Comparison of ENCODE assay signal across 14 mouse cellular contexts in the genomic region with DNA sequence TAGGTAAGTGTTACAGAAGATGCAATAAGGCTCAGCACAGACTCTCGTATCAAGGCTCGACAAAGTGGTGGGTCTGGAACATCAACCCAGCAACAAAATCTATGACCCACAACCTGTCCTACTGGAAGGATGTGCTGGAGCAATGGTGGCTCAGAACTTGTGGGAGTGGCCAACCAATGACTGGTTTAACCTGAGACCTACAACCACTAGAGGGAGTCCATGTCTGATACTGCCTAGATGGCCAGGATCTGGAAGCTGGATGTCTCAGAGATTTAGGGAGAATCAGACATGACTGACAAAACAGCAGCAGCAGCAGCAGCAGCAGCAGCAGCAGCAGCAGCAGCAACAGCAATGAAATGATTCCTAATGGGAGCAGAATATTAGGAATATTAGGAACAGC. TPM values are rescaled to one million over a fixed set of nuclear protein-coding genes. Genes with fewer than 3 reads are reported as not detected.
DNase-seq lines count a peak whose midpoint lies in the region; ATAC-seq and TF ChIP-seq lines count a peak whose summit lies in the region.
"Had no signal": no experiment of that assay in that cellular context is flagged by ENCODE, and none has a peak within 500 bp of the region (broad histone marks: within the 10 kb centered on the region; RNA-seq: fewer than 3 reads in every experiment).

No protein-coding gene starts in this region.

- H3K4me3 ChIP-seq in kidney, postnatal 0 days (replicated peaks; ENCODE audit: low read depth, low read length) = no peak overlapping the region
- H3K4me3 ChIP-seq in kidney, embryonic 14.5 days (ENCODE audit: low read length) = no peak overlapping the region
- H3K4me3 ChIP-seq: intestine, embryonic 15.5 days; stomach, embryonic 15.5 days had no signal

- H3K4me2 ChIP-seq in kidney, postnatal 0 days (ENCODE audit: low read length) = no peak overlapping the region
- H3K4me2 ChIP-seq in kidney, embryonic 14.5 days (replicated peaks; ENCODE audit: low read depth, low read length) = no peak overlapping the region
- H3K4me2 ChIP-seq: intestine, embryonic 15.5 days; stomach, embryonic 15.5 days had no signal

- WGBS in kidney, postnatal 0 days = 73% methylated on average over 2 of the region's 2 CpGs
- 85% methylated on average over 2 of the region's 2 CpGs for WGBS in kidney, embryonic 14.5 days

- no peak overlapping the region for H3K27ac ChIP-seq in kidney, postnatal 0 days
- no peak overlapping the region for H3K27ac ChIP-seq in kidney, embryonic 14.5 days (ENCODE audit: low read depth, low read length)
- H3K27ac ChIP-seq: intestine, embryonic 15.5 days; stomach, embryonic 15.5 days had no signal

- H3K9ac ChIP-seq in kidney, postnatal 0 days (ENCODE audit: low read depth, low read length) = no peak overlapping the region
- H3K9ac ChIP-seq in kidney, embryonic 14.5 days (ENCODE audit: low read depth, low read length) = no peak overlapping the region
- H3K9ac ChIP-seq: intestine, embryonic 15.5 days; stomach, embryonic 15.5 days had no signal

- no peaks in the 10 kb centered on the region for H3K27me3 ChIP-seq in kidney, postnatal 0 days (ENCODE audit: insufficient read depth, low read length)
- H3K27me3 ChIP-seq in kidney, embryonic 14.5 days (ENCODE audit: control insufficient read depth, insufficient read depth, low read length) = no peaks in the 10 kb centered on the region
- H3K27me3 ChIP-seq: intestine, embryonic 15.5 days; stomach, embryonic 15.5 days had no signal

- peak; percentile 36 for DNase-seq in CD4-positive, CD25-positive, alpha-beta regulatory T cell, adult 2 months (ENCODE audit: low read depth, low spot score)
- peak; percentile 33 for DNase-seq in kidney, postnatal 0 days (ENCODE audit: low spot score)
- DNase-seq in NIH3T3 (ENCODE audit: low read depth) = peak; percentile 60
- DNase-seq in lung, postnatal 25 days (ENCODE audit: low spot score) = peak; percentile 23
- no peak for DNase-seq in thymus, adult 18-20 months
- DNase-seq: cerebellum, adult 8-10 months; gastrocnemius, postnatal 14 days had no signal

- peak; percentile 65 for TF ChIP-seq CTCF in kidney, postnatal 0 days (IDR thresholded peaks at IDR 0.05; ENCODE audit: low read depth)

- H3K36me3 ChIP-seq in kidney, postnatal 0 days (ENCODE audit: insufficient read depth, low read length) = no peaks in the 10 kb centered on the region
- H3K36me3 ChIP-seq in kidney, embryonic 14.5 days (ENCODE audit: control insufficient read depth, insufficient read depth, low read length) = no peaks in the 10 kb centered on the region
- H3K36me3 ChIP-seq: intestine, embryonic 15.5 days; stomach, embryonic 15.5 days had no signal

- no peaks in the 10 kb centered on the region for H3K9me3 ChIP-seq in kidney, postnatal 0 days (replicated peaks; ENCODE audit: low read length)
- H3K9me3 ChIP-seq in kidney, embryonic 14.5 days (ENCODE audit: control insufficient read depth, low read length) = no peaks in the 10 kb centered on the region
- H3K9me3 ChIP-seq: intestine, embryonic 15.5 days; stomach, embryonic 15.5 days had no signal

- H3K4me1 ChIP-seq in kidney, postnatal 0 days (replicated peaks; ENCODE audit: insufficient read depth, low read length) = no peaks in the 10 kb centered on the region
- H3K4me1 ChIP-seq in kidney, embryonic 14.5 days (ENCODE audit: control insufficient read depth, insufficient read depth, low read length) = no peaks in the 10 kb centered on the region
- H3K4me1 ChIP-seq: intestine, embryonic 15.5 days; stomach, embryonic 15.5 days had no signal

- no peak for ATAC-seq in CD4-positive, CD25-positive, alpha-beta regulatory T cell, adult 4 months
- no peak for ATAC-seq in kidney, postnatal 0 days (replicated peaks; ENCODE audit: low FRiP score, low read depth)
- no peak for ATAC-seq in kidney, embryonic 14.5 days (ENCODE audit: low FRiP score, low TSS enrichment)
- ATAC-seq in inflammation-experienced regulatory T-cells, adult 6 months = no peak
- ATAC-seq: intestine, embryonic 15.5 days had no signal

RNA-seq across cellular contexts. Expression of a gene that starts 4.6 kb away (rescaled TPM):
- not detected for polyA plus RNA-seq in CD4-positive, CD25-positive, alpha-beta regulatory T cell, adult 4 months (2017; shearing (Covaris generic))
- polyA plus RNA-seq in kidney, postnatal 0 days (2015; fragmentation: Nextera tagmentation; extraction: Ambion mirVana) = 65.2 and 69.2 TPM in 2 replicates
- polyA plus RNA-seq in kidney, embryonic 14.5 days (2014; fragmentation: Nextera tagmentation; extraction: Ambion mirVana) = 2.4 and 4.2 TPM in 2 replicates
- polyA plus RNA-seq in inflammation-experienced regulatory T-cells, adult 6 months (2017; shearing (Covaris generic)) = 1 to 10 TPM in 1 of 3 experiments, not detected in 2; 7.4 TPM

RNA-seq across cellular contexts. Expression of a gene that starts 10.4 kb away (rescaled TPM):
- not detected for polyA plus RNA-seq in CD4-positive, CD25-positive, alpha-beta regulatory T cell, adult 4 months (2017; shearing (Covaris generic))
- 0.14 TPM in 1 of 2 replicates, not detected in the other for polyA plus RNA-seq in kidney, postnatal 0 days (2015; fragmentation: Nextera tagmentation; extraction: Ambion mirVana)
- polyA plus RNA-seq in kidney, embryonic 14.5 days (2014; fragmentation: Nextera tagmentation; extraction: Ambion mirVana) = not detected in 2 replicates
- polyA plus RNA-seq in inflammation-experienced regulatory T-cells, adult 6 months (2017; shearing (Covaris generic)) = not detected
- polyA plus RNA-seq: neural tube, embryonic 14.5 days had no signal

RNA-seq across cellular contexts. Expression of a gene that starts 31.3 kb away (rescaled TPM):
- not detected for polyA plus RNA-seq in CD4-positive, CD25-positive, alpha-beta regulatory T cell, adult 4 months (2017; shearing (Covaris generic))
- polyA plus RNA-seq in kidney, postnatal 0 days (2015; fragmentation: Nextera tagmentation; extraction: Ambion mirVana) = 42.4 and 42.6 TPM in 2 replicates
- polyA plus RNA-seq in kidney, embryonic 14.5 days (2014; fragmentation: Nextera tagmentation; extraction: Ambion mirVana) = 1.3 and 2.0 TPM in 2 replicates
- 1 to 10 TPM in 1 of 3 experiments, under 1 TPM in 1, not detected in 1; 0.70 to 3.0 TPM for polyA plus RNA-seq in inflammation-experienced regulatory T-cells, adult 6 months (2017; shearing (Covaris generic))

RNA-seq across cellular contexts. Expression of a gene that starts 51.5 kb away (rescaled TPM):
- 100 to 1,000 TPM; 291 to 360 TPM for polyA plus RNA-seq in CD4-positive, CD25-positive, alpha-beta regulatory T cell, adult 4 months (2017; shearing (Covaris generic))
- polyA plus RNA-seq in kidney, postnatal 0 days (2015; fragmentation: Nextera tagmentation; extraction: Ambion mirVana) = 395 and 525 TPM in 2 replicates
- 115 and 148 TPM in 2 replicates for polyA plus RNA-seq in kidney, embryonic 14.5 days (2014; fragmentation: Nextera tagmentation; extraction: Ambion mirVana)
- 1,000 to 10,000 TPM in 1 of 3 experiments, 100 to 1,000 TPM in 2; 212 to 1,342 (median 247) TPM for polyA plus RNA-seq in inflammation-experienced regulatory T-cells, adult 6 months (2017; shearing (Covaris generic))

RNA-seq across cellular contexts. Expression of a gene that starts 55.9 kb away (rescaled TPM):
- not detected for polyA plus RNA-seq in CD4-positive, CD25-positive, alpha-beta regulatory T cell, adult 4 months (2017; shearing (Covaris generic))
- 0.77 and 1.4 TPM in 2 replicates for polyA plus RNA-seq in kidney, postnatal 0 days (2015; fragmentation: Nextera tagmentation; extraction: Ambion mirVana)
- polyA plus RNA-seq in kidney, embryonic 14.5 days (2014; fragmentation: Nextera tagmentation; extraction: Ambion mirVana) = 0.56 TPM in 1 of 2 replicates, not detected in the other
- polyA plus RNA-seq in inflammation-experienced regulatory T-cells, adult 6 months (2017; shearing (Covaris generic)) = not detected
- polyA plus RNA-seq: lung, embryonic 16.5 days; neural tube, embryonic 14.5 days had no signal

Comparison
In these comparisons a context has a peak if more than half of its experiments do, and no peak if none do; other contexts are left out.
1. RNA of a gene that starts 31.3 kb away (polyA plus RNA-seq): 42.4 to 42.6 TPM in kidney, postnatal 0 days; 1.3 to 2.0 TPM in kidney, embryonic 14.5 days, 0.70 to 3.0 TPM in inflammation-experienced regulatory T-cells, adult 6 months and not detected in CD4-positive, CD25-positive, alpha-beta regulatory T cell, adult 4 months; every median in the first group is over 10 times any median in the second.
2. DNase-seq: peak in CD4-positive, CD25-positive, alpha-beta regulatory T cell, adult 2 months (single experiment), kidney, postnatal 0 days (single experiment), NIH3T3 (single experiment) and lung, postnatal 25 days (single experiment); none in thymus, adult 18-20 months (0 of 2).